Mouse (Mus musculus): ENCODE data around the gene Pdia6. TPM values are rescaled to one million over a fixed set of nuclear protein-coding genes. Genes with fewer than 3 reads are reported as not detected.

Gene Pdia6
- polyA plus RNA-seq, 2 experiments, result 109 to 200 TPM

DNA sequence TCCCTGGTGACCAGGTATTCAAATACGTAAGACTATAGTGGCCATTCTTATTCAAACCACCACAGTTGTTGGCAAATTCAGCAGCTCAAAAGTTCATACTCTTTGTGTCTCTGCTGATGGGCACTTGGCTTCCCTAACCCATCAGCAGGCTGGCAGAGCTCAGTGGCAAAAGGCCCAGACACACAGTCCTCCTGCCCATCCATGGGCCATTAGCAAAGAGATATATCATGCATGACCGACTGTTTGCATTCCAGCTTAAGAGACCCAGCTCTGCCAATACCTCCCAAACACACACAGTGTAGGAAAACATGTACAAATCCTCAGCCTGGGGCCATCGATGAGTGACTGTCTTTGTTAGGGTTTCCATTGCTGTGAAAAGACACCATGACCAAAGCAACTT is 5.3 kb upstream of the Pdia6 start:
- TF ChIP-seq EP300 (IDR thresholded peaks at IDR 0.05; ENCODE audit: low read depth), result no peak
- TF ChIP-seq CTCF (IDR thresholded peaks at IDR 0.05; ENCODE audit: low read depth), result no peak
- Histone ChIP-seq H3K27me3 (ENCODE audit: control insufficient read depth, insufficient read depth, low read length) (no peaks in the 10 kb centered on the region), H3K4me1 (replicated peaks; ENCODE audit: control insufficient read depth in 2 of 2, insufficient read depth in 2 of 2, low read length in 1 of 2) (peaks cover 2 to 4% of the 10 kb centered on the region in 2 experiments; a peak in 2 of 4 replicates), H3K27ac (no peak overlapping the region), H3K4me2 (ENCODE audit: low read depth) (no peak overlapping the region), H3K4me3 (ENCODE audit: insufficient read depth in 1 of 2, low read depth in 2 of 2, low read length in 2 of 2) (no peak overlapping the region), H3K9me3 (ENCODE audit: control insufficient read depth, low read length) (no peaks in the 10 kb centered on the region), H3K36me3 (replicated peaks; ENCODE audit: control insufficient read depth, insufficient read depth, low read depth) (no peaks in the 10 kb centered on the region), H3K9ac (replicated peaks) (no peak overlapping the region)
- whole genome bisulfite sequencing (ENCODE audit: insufficient replicate concordance), result 65% methylated on average over 3 of the region's 3 CpGs
- no peak for ATAC-seq (ENCODE audit: insufficient read depth)
- no peak for DNase-seq (ENCODE audit: low read depth in 3 of 3, low spot score in 3 of 3)

DNA sequence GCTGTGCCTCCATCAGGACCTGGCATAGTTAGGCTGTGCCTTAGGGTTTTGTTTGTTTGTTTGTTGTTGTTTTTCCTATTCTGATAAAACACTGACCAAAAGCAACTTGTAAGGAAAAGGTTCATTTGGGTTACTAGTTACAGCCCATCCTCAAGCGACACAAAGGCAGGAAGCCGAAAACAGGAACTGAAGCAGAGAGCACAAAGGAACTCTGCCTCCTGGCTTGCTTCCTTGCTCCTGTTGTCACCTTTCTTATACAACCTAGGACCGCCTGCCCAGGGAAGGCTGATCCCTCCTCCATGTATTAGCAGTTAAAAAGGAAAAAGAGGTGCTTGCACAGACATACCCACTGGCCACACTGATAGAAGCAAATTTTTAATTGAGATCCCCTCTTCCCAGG is 2.5 kb upstream of the Pdia6 start:
- Histone ChIP-seq H3K9me3 (ENCODE audit: control insufficient read depth, low read length) (no peaks in the 10 kb centered on the region), H3K4me2 (ENCODE audit: low read depth) (no peak overlapping the region), H3K27me3 (ENCODE audit: control insufficient read depth, insufficient read depth, low read length) (no peaks in the 10 kb centered on the region), H3K4me1 (replicated peaks; ENCODE audit: control insufficient read depth in 2 of 2, insufficient read depth in 2 of 2, low read length in 1 of 2) (peaks cover 6 to 12% of the 10 kb centered on the region in 2 experiments; a peak in 3 of 4 replicates), H3K36me3 (replicated peaks; ENCODE audit: control insufficient read depth, insufficient read depth, low read depth) (no peaks in the 10 kb centered on the region), H3K9ac (replicated peaks) (no peak overlapping the region), H3K27ac (no peak overlapping the region), H3K4me3 (ENCODE audit: insufficient read depth in 1 of 2, low read depth in 2 of 2, low read length in 2 of 2) (no peak overlapping the region)
- 47% methylated on average over 3 of the region's 3 CpGs for WGBS (ENCODE audit: insufficient replicate concordance)
- ATAC-seq (ENCODE audit: insufficient read depth), result no peak
- no peak for TF ChIP-seq EP300 (IDR thresholded peaks at IDR 0.05; ENCODE audit: low read depth)
- no peak for TF ChIP-seq CTCF (IDR thresholded peaks at IDR 0.05; ENCODE audit: low read depth)
- DNase-seq (ENCODE audit: low read depth in 3 of 3, low spot score in 3 of 3), result no peak

DNA sequence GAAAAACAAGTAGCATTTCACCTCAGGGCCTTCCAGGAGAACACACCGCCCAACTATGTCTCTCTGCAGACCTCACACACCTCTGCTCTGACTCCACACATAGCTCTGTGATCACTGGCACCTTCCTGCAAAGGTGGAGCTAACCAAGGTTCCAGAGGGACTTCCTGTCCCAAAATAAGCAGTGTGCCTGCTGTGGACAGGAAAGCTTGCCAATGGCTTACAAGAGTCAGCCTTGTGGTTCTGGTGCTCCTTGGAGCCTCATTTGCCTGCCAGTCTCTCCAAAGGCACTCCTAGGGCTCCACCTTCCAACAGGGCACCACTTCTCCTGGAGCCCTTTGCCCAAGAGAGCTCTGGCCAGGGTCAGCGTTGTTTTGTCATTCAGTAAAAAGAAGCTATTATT is 1.5 kb upstream of the Pdia6 start:
- ATAC-seq (ENCODE audit: insufficient read depth) (no peak), DNase-seq (ENCODE audit: low read depth in 3 of 3, low spot score in 3 of 3) (no peak)
- H3K4me3 ChIP-seq (ENCODE audit: insufficient read depth in 1 of 2, low read depth in 2 of 2, low read length in 2 of 2), result no peak overlapping the region
- H3K27me3 ChIP-seq (ENCODE audit: control insufficient read depth, insufficient read depth, low read length), result no peaks in the 10 kb centered on the region
- no peaks in the 10 kb centered on the region for H3K36me3 ChIP-seq (replicated peaks; ENCODE audit: control insufficient read depth, insufficient read depth, low read depth)
- WGBS (ENCODE audit: insufficient replicate concordance), result 73% methylated on average over 2 of the region's 2 CpGs
- H3K9me3 ChIP-seq (ENCODE audit: control insufficient read depth, low read length), result no peaks in the 10 kb centered on the region
- no peak overlapping the region for H3K4me2 ChIP-seq (ENCODE audit: low read depth)
- no peak overlapping the region for H3K27ac ChIP-seq
- H3K9ac ChIP-seq (replicated peaks), result no peak overlapping the region
- no peak for TF ChIP-seq EP300 (IDR thresholded peaks at IDR 0.05; ENCODE audit: low read depth)
- TF ChIP-seq CTCF (IDR thresholded peaks at IDR 0.05; ENCODE audit: low read depth), result no peak
- H3K4me1 ChIP-seq (replicated peaks; ENCODE audit: control insufficient read depth in 2 of 2, insufficient read depth in 2 of 2, low read length in 1 of 2), result peaks cover 6 to 13% of the 10 kb centered on the region in 2 experiments; a peak in 3 of 4 replicates

DNA sequence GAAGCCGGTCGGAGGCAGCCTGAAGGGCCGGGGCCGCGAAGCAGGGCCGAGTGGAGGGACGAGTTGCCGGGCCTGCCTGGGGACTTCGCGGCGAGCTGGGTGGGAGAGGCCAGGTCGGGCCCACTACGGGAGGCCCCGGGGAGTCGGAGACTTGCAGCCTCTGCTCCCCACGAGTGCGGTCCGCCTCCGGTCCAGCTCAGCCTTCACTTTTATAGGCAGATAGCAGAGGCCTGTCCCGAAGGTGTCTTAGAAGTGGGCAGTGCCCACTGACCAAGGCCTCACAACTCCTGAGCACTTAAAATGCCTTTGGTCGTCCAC is 287 bp downstream of the Pdia6 start:
- no peaks in the 10 kb centered on the region for H3K9me3 ChIP-seq (ENCODE audit: control insufficient read depth, low read length)
- under 1% methylated on average over 21 of the region's 21 CpGs for WGBS (ENCODE audit: insufficient replicate concordance)
- TF ChIP-seq EP300 (IDR thresholded peaks at IDR 0.05; ENCODE audit: low read depth) (no peak), CTCF (IDR thresholded peaks at IDR 0.05; ENCODE audit: low read depth) (no peak)
- H3K27ac ChIP-seq, result peak overlapping the region; percentile 54
- peak overlapping the region; percentile 80 to 92 for H3K4me3 ChIP-seq (ENCODE audit: insufficient read depth in 1 of 2, low read depth in 2 of 2, low read length in 2 of 2)
- peaks cover 6 to 13% of the 10 kb centered on the region in 2 experiments; a peak in 3 of 4 replicates for H3K4me1 ChIP-seq (replicated peaks; ENCODE audit: control insufficient read depth in 2 of 2, insufficient read depth in 2 of 2, low read length in 1 of 2)
- DNase-seq (ENCODE audit: low read depth in 3 of 3, low spot score in 3 of 3) (peak in 1 of 3 experiments; percentile 30), ATAC-seq (ENCODE audit: insufficient read depth) (peak; percentile 77)
- H3K9ac ChIP-seq (replicated peaks), result peak overlapping the region; percentile 88
- peak overlapping the region; percentile 84 for H3K4me2 ChIP-seq (ENCODE audit: low read depth)
- peaks cover 8% of the 10 kb centered on the region for H3K36me3 ChIP-seq (replicated peaks; ENCODE audit: control insufficient read depth, insufficient read depth, low read depth)
- no peaks in the 10 kb centered on the region for H3K27me3 ChIP-seq (ENCODE audit: control insufficient read depth, insufficient read depth, low read length)

DNA sequence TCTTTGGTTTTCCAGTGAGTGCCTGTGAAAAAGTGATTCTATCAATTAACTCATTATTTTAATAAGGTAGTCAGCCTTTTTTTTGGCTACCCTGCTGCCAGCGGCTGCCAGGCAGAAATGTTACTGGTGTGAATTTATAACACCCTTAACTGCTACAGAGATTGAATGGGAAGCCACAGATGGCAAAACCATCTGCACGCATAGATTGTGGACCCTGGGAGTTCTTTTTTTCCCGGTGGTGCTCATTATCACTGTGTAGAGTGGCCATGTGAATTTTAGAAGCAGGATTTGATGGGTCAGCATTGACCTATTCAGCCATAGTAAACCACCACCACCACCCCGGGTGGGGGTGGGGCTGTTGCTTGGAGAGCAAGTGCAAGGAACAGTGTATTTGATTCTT is 971 bp downstream of the Pdia6 start:
- peaks cover 6 to 13% of the 10 kb centered on the region in 2 experiments; a peak in 3 of 4 replicates for H3K4me1 ChIP-seq (replicated peaks; ENCODE audit: control insufficient read depth in 2 of 2, insufficient read depth in 2 of 2, low read length in 1 of 2)
- ATAC-seq (ENCODE audit: insufficient read depth) (no peak), DNase-seq (ENCODE audit: low read depth in 3 of 3, low spot score in 3 of 3) (no peak)
- H3K4me3 ChIP-seq (ENCODE audit: insufficient read depth in 1 of 2, low read depth in 2 of 2, low read length in 2 of 2), result peak overlapping the region; percentile 80 to 92
- TF ChIP-seq EP300 (IDR thresholded peaks at IDR 0.05; ENCODE audit: low read depth), result no peak
- no peak for TF ChIP-seq CTCF (IDR thresholded peaks at IDR 0.05; ENCODE audit: low read depth)
- H3K36me3 ChIP-seq (replicated peaks; ENCODE audit: control insufficient read depth, insufficient read depth, low read depth), result peaks cover 10% of the 10 kb centered on the region
- 9% methylated on average over 4 of the region's 4 CpGs for WGBS (ENCODE audit: insufficient replicate concordance)
- H3K27me3 ChIP-seq (ENCODE audit: control insufficient read depth, insufficient read depth, low read length), result no peaks in the 10 kb centered on the region
- H3K9ac ChIP-seq (replicated peaks), result peak overlapping the region; percentile 88
- peak overlapping the region; percentile 84 for H3K4me2 ChIP-seq (ENCODE audit: low read depth)
- no peaks in the 10 kb centered on the region for H3K9me3 ChIP-seq (ENCODE audit: control insufficient read depth, low read length)
- no peak overlapping the region for H3K27ac ChIP-seq
